Mouse (Mus musculus) Patski (cell line): ENCODE measurements at regions not wholly inside any gene's neighbourhood (a gene's known extent, or its start where the extent isn't known, plus 50 kb on each side); places are given as distances from the start of the nearest gene placed in this dataset.

ENCODE experiments used
- ATAC-seq: fragments of 100-300 bp; one replicate; pipeline ENCODE4 v1.8.0; 2021
- CTCF ChIA-PET: fragments of 350-600 bp; sonication (Branson Sonifier 250); formaldehyde crosslinking; loops from one replicate; lab custom pipeline; 2022; ENCODE audit warnings: inconsistent platforms; lab: Charles Lee
- POLR2A ChIA-PET: fragments of 350-600 bp; sonication (Branson Sonifier 250); formaldehyde crosslinking; loops from one replicate; lab custom pipeline; 2022; ENCODE audit warnings: antibody characterized with exemption, inconsistent platforms; lab: Charles Lee
- DNase-seq: peaks from one replicate; pipeline ENCODE4 v3.0.0-alpha.2; 2011; ENCODE audit warnings: low read depth, low spot score
- H3K27me3 ChIP-seq: fragments of 371-371 bp; one replicate; pipeline ENCODE4 v1.5.1; 2021
- CTCF ChIP-seq: fragments of 100-300 bp; IDR thresholded peaks from one replicate; pipeline ENCODE4 v1.5.1; 2021
- in situ Hi-C: fragments of 300-500 bp; cut with MboI; formaldehyde crosslinking; loops from 3 replicates; pipeline ENCODE4 v1.11.1; 2018; ENCODE audit warnings: low pct_unique_long_range_greater_than_20kb, mixed read lengths

- TF ChIP-seq CTCF = no peak
- in situ Hi-C loops = no loop called here
- no peak for DNase-seq
- no peaks in the 10 kb centered on the region for H3K27me3 ChIP-seq
- CTCF ChIA-PET = no interaction called here
- POLR2A ChIA-PET = interaction anchor here (1.1 kb wide), 1 partner anchor 14 kb away, joined by 4 read pairs; no protein-coding TSS in a partner anchor
- ATAC-seq = no peak
These were observed 210.7 kb upstream of the Zc3h12c start for GRCm38 (mm10) chr9:52379031-52379430.

GRCm38 (mm10) chr9:52377761-52378160, 209.4 kb upstream of the Zc3h12c start:
- in situ Hi-C loops = no loop called here
- ChIA-PET CTCF (no interaction called here), POLR2A (interaction anchor here (1.1 kb wide), 1 partner anchor 13 kb away, joined by 4 read pairs; no protein-coding TSS in a partner anchor)
- ATAC-seq = no peak
- H3K27me3 ChIP-seq = no peaks in the 10 kb centered on the region
- TF ChIP-seq CTCF = no peak
- DNase-seq = no peak

- in situ Hi-C loops = no loop called here
- no peak for TF ChIP-seq CTCF
- POLR2A ChIA-PET = no interaction called here
- no peak for DNase-seq
- CTCF ChIA-PET = interaction anchor here (1.1 kb wide), 1 partner anchor 22 kb away, joined by 3 read pairs; no protein-coding TSS in a partner anchor
- no peaks in the 10 kb centered on the region for H3K27me3 ChIP-seq
- ATAC-seq = no peak
These were observed 208.5 kb upstream of the Zc3h12c start for GRCm38 (mm10) chr9:52376914-52377313.

- no peak for DNase-seq
- ATAC-seq = no peak
- in situ Hi-C loops = no loop called here
- ChIA-PET POLR2A (no interaction called here), CTCF (no interaction called here)
- H3K27me3 ChIP-seq = peaks cover 4% of the 10 kb centered on the region
- TF ChIP-seq CTCF = no peak
These were observed 202.9 kb upstream of the Zc3h12c start for GRCm38 (mm10) chr9:52371296-52371695.

GRCm38 (mm10) chr9:52368911-52369310, 200.5 kb upstream of the Zc3h12c start:
- no peak for DNase-seq
- no peak for TF ChIP-seq CTCF
- CTCF ChIA-PET = no interaction called here
- ATAC-seq = no peak
- POLR2A ChIA-PET = no interaction called here
- in situ Hi-C loops = no loop called here
- peaks cover 10% of the 10 kb centered on the region for H3K27me3 ChIP-seq

- in situ Hi-C loops = no loop called here
- H3K27me3 ChIP-seq = peaks cover 10% of the 10 kb centered on the region
- DNase-seq (no peak), ATAC-seq (no peak)
- no peak for TF ChIP-seq CTCF
- POLR2A ChIA-PET = no interaction called here
- CTCF ChIA-PET = no interaction called here
These were observed 199.7 kb upstream of the Zc3h12c start for GRCm38 (mm10) chr9:52368080-52368479.

GRCm38 (mm10) chr9:52366046-52366445, 197.7 kb upstream of the Zc3h12c start:
- POLR2A ChIA-PET = interaction anchor here (0.8 kb wide), 1 partner anchor 266 kb away, joined by 3 read pairs; no protein-coding TSS in a partner anchor
- DNase-seq (no peak), ATAC-seq (no peak)
- no peak for TF ChIP-seq CTCF
- CTCF ChIA-PET = interaction anchor here (1.3 to 1.6 kb wide), 2 partner anchors 11 to 13 kb away, joined by 3 to 4 read pairs; no protein-coding TSS in a partner anchor
- in situ Hi-C loops = no loop called here
- H3K27me3 ChIP-seq = peaks cover 10% of the 10 kb centered on the region

- TF ChIP-seq CTCF = peak; percentile 44
- in situ Hi-C loops = no loop called here
- ChIA-PET POLR2A (interaction anchor here (0.6 kb wide), 1 partner anchor 204 kb away, joined by 3 read pairs; no protein-coding TSS in a partner anchor), CTCF (interaction anchor here (0.8 kb wide), 1 partner anchor 15 kb away, joined by 4 read pairs; no protein-coding TSS in a partner anchor)
- peaks cover 6% of the 10 kb centered on the region for H3K27me3 ChIP-seq
- ATAC-seq (no peak), DNase-seq (no peak)
These were observed 193.2 kb upstream of the Zc3h12c start for GRCm38 (mm10) chr9:52361599-52361998.

GRCm38 (mm10) chr9:52359416-52359815, 191.0 kb upstream of the Zc3h12c start:
- POLR2A ChIA-PET = no interaction called here
- ATAC-seq (no peak), DNase-seq (no peak)
- CTCF ChIA-PET = no interaction called here
- in situ Hi-C loops = loop anchor here (5.0 kb wide), 1 partner anchor 57 kb away; no protein-coding TSS in a partner anchor
- peaks cover 6% of the 10 kb centered on the region for H3K27me3 ChIP-seq
- no peak for TF ChIP-seq CTCF

GRCm38 (mm10) chr9:52356549-52356948, 188.2 kb upstream of the Zc3h12c start:
- no peak for DNase-seq
- in situ Hi-C loops = loop anchor here (5.0 kb wide), 1 partner anchor 54 kb away; no protein-coding TSS in a partner anchor
- peaks cover 4% of the 10 kb centered on the region for H3K27me3 ChIP-seq
- no peak for TF ChIP-seq CTCF
- ChIA-PET POLR2A (no interaction called here), CTCF (no interaction called here)
- no peak for ATAC-seq

GRCm38 (mm10) chr9:52355187-52355982, 187.0 kb upstream of the Zc3h12c start:
- ATAC-seq (no peak), DNase-seq (no peak)
- in situ Hi-C loops = loop anchor here (5.0 kb wide), 1 partner anchor 53 kb away; no protein-coding TSS in a partner anchor
- CTCF ChIA-PET = interaction anchor here (1.3 kb wide), 2 partner anchors 10 to 21 kb away, joined by 3 read pairs; no protein-coding TSS in a partner anchor
- H3K27me3 ChIP-seq = peaks cover 4% of the 10 kb centered on the region
- POLR2A ChIA-PET = no interaction called here
- TF ChIP-seq CTCF = no peak
